Mouse (Mus musculus): ENCODE results near the gene Mettl7a2.
"Not testable (repeated sequence)": the region's sequence is repeated elsewhere in the genome, so short reads cannot be mapped to it uniquely, and the experiment has no call there.

Gene Mettl7a2

GRCm38 (mm10) chr15:100352711-100353250 is at the start of gene Mettl7a2, which contains the start of gene Methig1:
TSS of gene Mettl7a2 (plus strand) at chr15:100353200.
TSS of gene Methig1 (plus strand) at chr15:100353149.
- DNase-seq: no peak

GRCm38 (mm10) chr15:100303428-100304018 is 49.5 kb upstream of the Mettl7a2 start:
- no peak for DNase-seq

- DNase-seq: peak; percentile 87 to 90
Measured at GRCm38 (mm10) chr15:100304019-100304991, 48.7 kb upstream of the Mettl7a2 start, which contains the start of gene Mettl7a1. TSS of gene Mettl7a1 (plus strand) at chr15:100304140.

- DNase-seq: no peak
Measured at GRCm38 (mm10) chr15:100306201-100306600, 46.8 kb upstream of the Mettl7a2 start.

GRCm38 (mm10) chr15:100307438-100308096 is 45.4 kb upstream of the Mettl7a2 start:
- peak; percentile 46 to 58 for DNase-seq

- no peak for DNase-seq
Measured at GRCm38 (mm10) chr15:100312346-100312745, 40.7 kb upstream of the Mettl7a2 start.

- no peak for DNase-seq
Measured at GRCm38 (mm10) chr15:100314448-100315145, 38.4 kb upstream of the Mettl7a2 start.

GRCm38 (mm10) chr15:100318014-100318671 is 34.9 kb upstream of the Mettl7a2 start:
- peak; percentile 77 to 85 for DNase-seq

GRCm38 (mm10) chr15:100319884-100320283 is 33.1 kb upstream of the Mettl7a2 start:
- DNase-seq: no peak

GRCm38 (mm10) chr15:100320295-100320905 is 32.6 kb upstream of the Mettl7a2 start:
- peak in 1 of 2 experiments; percentile 48 for DNase-seq

- DNase-seq: peak; percentile 86 to 91
Measured at GRCm38 (mm10) chr15:100321134-100321533, 31.9 kb upstream of the Mettl7a2 start.

GRCm38 (mm10) chr15:100324021-100324591 is 28.9 kb upstream of the Mettl7a2 start:
- no peak for DNase-seq

GRCm38 (mm10) chr15:100325235-100325634 is 27.8 kb upstream of the Mettl7a2 start:
- DNase-seq: no peak

- not testable (repeated sequence) for DNase-seq
Measured at GRCm38 (mm10) chr15:100328089-100328488, 24.9 kb upstream of the Mettl7a2 start.

- DNase-seq: not testable (repeated sequence)
Measured at GRCm38 (mm10) chr15:100329336-100329735, 23.7 kb upstream of the Mettl7a2 start.

GRCm38 (mm10) chr15:100330739-100331138 is 22.3 kb upstream of the Mettl7a2 start:
- DNase-seq: no peak

- DNase-seq: not testable (repeated sequence)
Measured at GRCm38 (mm10) chr15:100332077-100332961, 20.7 kb upstream of the Mettl7a2 start.

GRCm38 (mm10) chr15:100334629-100335028 is 18.4 kb upstream of the Mettl7a2 start, which contains the start of gene Mettl7a3:
TSS of gene Mettl7a3 (plus strand) at chr15:100334929.
- DNase-seq: no peak

GRCm38 (mm10) chr15:100337328-100337727 is 15.7 kb upstream of the Mettl7a2 start:
- DNase-seq: not testable (repeated sequence)

All from lung, adult 18-20 months (tissue).